Mouse (Mus musculus) gastrocnemius, adult 2 months (tissue): ENCODE data around the gene Fbxl13. TPM values are rescaled to one million over a fixed set of nuclear protein-coding genes. Genes with fewer than 3 reads are reported as not detected.

Experiments
- DNase-seq: peaks from one replicate; pipeline ENCODE4 v3.0.0; 2022
- H3K27ac ChIP-seq: fragments of 200-600 bp; 2 replicates; pipeline ENCODE4 v1.8.1; 2022; ENCODE audit warnings: mild to moderate bottlenecking
- H3K4me3 ChIP-seq: fragments of 200-600 bp; 2 replicates; pipeline ENCODE4 v1.8.1; 2022; ENCODE audit warnings: mild to moderate bottlenecking, moderate library complexity
- CTCF ChIP-seq: fragments of 200-600 bp; IDR thresholded peaks from 2 replicates; pipeline ENCODE4 v1.8.1; 2022; ENCODE audit warnings: antibody characterized with exemption, mild to moderate bottlenecking, moderate library complexity
- intact Hi-C: fragments of 180-260 bp; cut with DNase I; formaldehyde crosslinking; loops from one replicate; pipeline ENCODE4 v1.15.1; 2025
- long read RNA-seq, 2 experiments: library from polyadenylated mRNA; stranded (forward); transcript quantifications; one replicate each; pipeline ENCODE4 v2.0.0; 2021
- total RNA-seq, 2 experiments: library from RNA; stranded (reverse); gene quantifications; 2 replicates each; pipeline ENCODE4 v1.2.3; 2021

The Fbxl13 gene
- under 1 TPM in 1 of 2 experiments, not detected in 1; 0.13 TPM for total RNA-seq
- long read RNA-seq, experiment 1, partial matches to known transcripts: 0 of 1 reads
- long read RNA-seq, experiment 1, other reads (novel, unspliced or antisense): 1 of 1 reads
- long read RNA-seq, experiment 2, partial matches to known transcripts: 0 of 1 reads
- long read RNA-seq, experiment 2, other reads (novel, unspliced or antisense): 1 of 1 reads

DNA sequence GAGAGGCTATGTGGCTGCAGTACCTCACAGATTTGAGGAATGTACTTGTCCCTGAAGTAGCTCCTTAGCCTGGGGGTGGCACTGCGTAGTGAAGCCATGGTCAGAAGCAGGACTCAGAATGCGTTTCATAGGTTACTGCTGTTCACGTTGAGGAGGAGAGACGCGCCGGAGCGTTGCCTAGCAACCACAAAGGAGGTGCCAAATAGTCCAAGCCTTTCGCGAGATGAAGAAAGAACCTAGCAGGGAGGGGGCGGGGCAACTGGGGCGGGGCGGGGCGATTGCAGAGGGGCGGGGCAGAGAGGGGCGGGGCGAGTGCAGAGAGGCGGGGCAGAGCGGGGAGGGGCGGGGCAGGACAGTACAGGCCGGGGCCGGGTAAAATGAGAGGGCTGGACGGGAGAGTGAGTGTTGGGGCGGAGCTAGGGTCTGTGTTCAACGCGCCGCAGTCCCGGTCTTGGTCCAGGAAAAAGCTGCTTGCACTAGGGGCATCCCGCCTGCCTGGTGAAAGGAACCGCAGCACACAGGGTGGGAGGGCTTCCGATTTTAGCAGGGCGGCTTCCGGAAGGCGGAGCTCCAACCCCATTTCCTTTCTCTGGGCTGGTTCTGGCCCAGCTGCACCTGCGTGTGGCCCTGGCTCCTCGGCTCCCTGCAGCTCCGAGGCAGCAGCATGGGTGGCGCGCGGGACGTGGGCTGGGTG lies at the start of gene Fbxl13, which contains the start of gene Armc10:
Gene Fbxl13, minus strand, starts transcription at position 196 of the 694 bp plus-strand sequence.
Gene Armc10, plus strand, starts transcription at position 375 of the 694 bp plus-strand sequence.
- H3K27ac ChIP-seq: peak within 1 kb of the TSS; percentile 85
- peak; percentile 87 for DNase-seq
- no peak for TF ChIP-seq CTCF
- intact Hi-C loops: loop anchor here (5.0 kb wide), 1 partner anchor 57 kb away; the partner anchor contains the start of gene Napepld
- peak within 1 kb of the TSS; percentile 88 for H3K4me3 ChIP-seq

DNA sequence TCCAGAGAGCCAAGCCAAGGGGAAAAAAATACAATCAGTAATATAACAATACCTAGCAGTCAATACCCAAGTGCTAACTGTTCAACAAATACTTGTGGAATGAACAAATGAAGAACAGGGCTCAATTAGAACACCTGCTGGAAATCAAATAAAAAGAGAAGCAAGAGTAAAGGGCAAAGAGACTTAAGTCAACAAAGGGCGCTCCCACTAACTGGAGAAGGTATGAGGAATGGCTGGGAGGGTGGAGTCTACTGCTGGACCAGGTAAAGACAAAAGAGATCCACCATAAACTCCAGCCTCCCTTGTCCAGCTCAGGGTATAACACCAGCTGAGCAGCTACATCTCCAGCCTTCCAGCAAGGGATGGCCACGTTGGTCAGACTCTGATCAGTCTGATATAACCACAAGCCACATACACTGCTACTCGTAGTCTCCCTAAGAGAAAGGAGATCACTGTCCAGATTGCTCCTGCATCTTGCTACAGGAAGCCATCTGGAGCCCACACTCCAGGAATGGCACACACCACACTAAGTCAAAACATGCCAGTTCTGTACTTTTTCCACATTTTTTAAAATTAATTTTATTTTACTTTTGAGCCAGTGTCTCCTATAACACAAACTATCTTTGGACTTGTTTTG lies 49.5 kb upstream of the Fbxl13 start:
- no peak for TF ChIP-seq CTCF
- H3K4me3 ChIP-seq: no peak overlapping the region
- intact Hi-C loops: no loop called here
- H3K27ac ChIP-seq: no peak overlapping the region
- no peak for DNase-seq

DNA sequence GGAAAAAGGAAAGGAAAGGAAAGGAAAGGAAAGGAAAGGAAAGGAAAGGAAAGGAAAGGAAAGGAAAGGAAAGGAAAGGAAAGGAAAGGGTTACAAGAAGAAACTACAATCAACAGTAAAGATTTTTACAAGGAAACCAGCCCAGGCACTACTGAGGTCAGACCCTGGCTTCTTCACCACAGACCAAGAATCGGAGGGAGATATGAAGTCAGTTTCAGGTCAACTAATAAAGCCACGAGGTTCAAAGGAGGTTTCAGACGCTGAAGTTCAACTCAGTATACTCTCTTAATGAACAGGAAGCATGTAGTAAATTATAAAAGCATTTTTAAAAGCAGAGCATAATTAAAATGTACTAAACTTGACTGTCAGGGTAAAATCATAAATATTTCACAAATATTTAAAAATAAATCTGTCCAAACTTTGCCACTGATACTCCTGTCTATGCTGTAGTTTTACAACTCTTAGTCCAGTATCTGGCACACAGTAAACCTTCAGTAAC lies 48.0 kb upstream of the Fbxl13 start:
- TF ChIP-seq CTCF: no peak
- intact Hi-C loops: no loop called here

DNA sequence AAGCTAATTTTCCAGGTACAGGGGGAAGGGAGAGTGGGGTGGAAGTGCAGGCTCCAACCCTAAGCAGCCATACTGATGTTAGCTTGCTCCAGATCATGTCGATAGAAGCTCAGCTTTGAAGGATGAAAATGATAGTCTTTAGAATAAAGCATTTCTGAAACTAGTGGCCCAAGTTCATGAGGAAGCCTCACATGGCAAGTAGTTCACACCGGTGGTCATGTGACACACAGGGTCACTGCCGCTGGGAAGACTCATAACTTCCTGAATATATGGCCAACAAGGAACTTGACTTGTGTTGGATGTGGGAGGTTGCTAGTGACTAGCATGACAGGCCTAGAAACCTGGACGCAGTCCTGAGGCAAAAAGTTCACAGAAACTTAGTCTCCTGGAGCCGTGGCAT lies 46.8 kb upstream of the Fbxl13 start:
- DNase-seq: no peak
- TF ChIP-seq CTCF: no peak
- H3K27ac ChIP-seq: no peak overlapping the region
- no peak overlapping the region for H3K4me3 ChIP-seq
- intact Hi-C loops: no loop called here

More for the DNA sequence above, 48.0 kb upstream of the Fbxl13 start:
- no peak overlapping the region for H3K4me3 ChIP-seq
- no peak overlapping the region for H3K27ac ChIP-seq
- no peak for DNase-seq

DNA sequence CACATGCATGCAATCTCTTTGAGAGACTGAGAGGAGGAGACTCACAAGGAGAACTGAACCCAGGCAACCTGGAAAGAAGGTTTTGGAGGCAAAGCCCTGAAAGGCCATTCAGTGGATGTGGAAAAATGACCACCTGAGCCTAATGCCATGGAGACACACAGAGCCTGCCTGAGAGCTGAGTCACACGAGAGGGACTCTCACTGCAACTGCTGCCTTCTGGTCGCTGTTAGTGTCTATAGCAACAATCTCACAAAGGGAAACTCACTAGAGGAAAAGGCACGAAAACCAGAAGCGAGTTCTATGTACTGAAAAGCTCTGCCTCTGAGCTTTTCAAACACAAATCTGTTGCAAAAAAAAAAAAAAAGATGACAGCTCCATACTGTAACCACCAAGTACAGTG lies 41.6 kb upstream of the Fbxl13 start:
- no peak overlapping the region for H3K27ac ChIP-seq
- no peak overlapping the region for H3K4me3 ChIP-seq
- DNase-seq: no peak
- intact Hi-C loops: no loop called here
- TF ChIP-seq CTCF: no peak

DNA sequence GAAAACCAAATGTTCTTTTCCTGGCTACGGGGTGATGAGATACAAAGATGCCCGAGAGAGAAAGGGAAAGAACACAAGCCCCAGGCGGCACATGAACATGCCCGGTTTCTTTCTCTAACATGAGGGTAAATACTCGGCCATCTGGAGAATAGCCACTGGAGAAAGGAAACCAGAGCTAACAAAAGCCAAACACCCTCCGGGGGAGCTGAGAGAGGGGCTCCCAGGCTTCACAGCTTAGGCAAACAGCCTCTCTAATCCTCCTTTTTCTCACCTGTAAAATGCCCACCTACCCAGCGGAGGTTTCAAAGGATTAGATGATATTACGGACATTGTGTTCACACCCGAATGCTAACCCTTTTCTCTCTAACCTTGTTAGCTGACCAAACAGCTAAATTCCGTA lies 39.6 kb upstream of the Fbxl13 start:
- H3K27ac ChIP-seq: no peak overlapping the region
- DNase-seq: no peak
- TF ChIP-seq CTCF: no peak
- intact Hi-C loops: no loop called here
- H3K4me3 ChIP-seq: no peak overlapping the region

DNA sequence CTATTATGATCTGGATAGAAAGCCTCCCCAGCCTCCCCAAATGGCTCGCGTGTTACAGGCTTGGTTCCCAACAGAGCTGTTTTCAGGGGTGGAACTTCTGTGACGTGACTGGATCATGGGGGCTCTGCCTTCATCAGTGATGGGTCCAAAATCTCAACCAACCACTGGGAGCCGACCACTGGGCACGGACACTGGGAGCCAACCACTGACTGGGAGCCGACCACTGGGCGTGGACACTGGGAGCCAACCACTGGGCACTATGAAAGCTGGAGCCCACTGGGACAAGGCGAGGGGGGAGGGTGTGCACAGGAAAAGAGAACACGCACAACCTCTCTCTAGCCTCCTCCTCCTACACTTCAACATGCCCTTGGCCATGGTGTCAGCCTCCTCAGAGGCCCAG lies 38.4 kb upstream of the Fbxl13 start:
- no peak for TF ChIP-seq CTCF
- no peak overlapping the region for H3K27ac ChIP-seq
- H3K4me3 ChIP-seq: no peak overlapping the region
- no peak for DNase-seq
- intact Hi-C loops: no loop called here

DNA sequence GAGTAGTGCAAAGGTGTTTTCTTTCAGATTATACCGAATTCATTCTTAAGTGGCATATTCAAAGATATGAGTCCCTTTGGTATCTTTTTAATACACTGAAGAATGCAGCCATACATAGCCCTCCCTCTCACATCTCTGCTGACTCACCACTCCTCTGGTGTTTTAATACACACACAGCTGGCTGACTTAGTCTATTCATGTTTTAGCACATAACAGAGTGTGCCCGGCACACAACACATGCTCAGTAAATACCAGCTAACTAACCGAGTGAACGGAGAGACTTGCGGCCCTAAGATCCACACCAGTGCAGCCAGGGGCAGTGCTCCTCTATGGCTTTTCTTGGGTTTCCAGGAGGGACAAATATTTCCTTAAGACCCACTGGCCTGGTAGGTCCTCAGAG lies 35.5 kb upstream of the Fbxl13 start:
- no peak for TF ChIP-seq CTCF
- intact Hi-C loops: no loop called here
- Histone ChIP-seq H3K4me3 (no peak overlapping the region), H3K27ac (peak overlapping the region; percentile 16; the same call in 1 of the 2 replicates)
- DNase-seq: no peak

DNA sequence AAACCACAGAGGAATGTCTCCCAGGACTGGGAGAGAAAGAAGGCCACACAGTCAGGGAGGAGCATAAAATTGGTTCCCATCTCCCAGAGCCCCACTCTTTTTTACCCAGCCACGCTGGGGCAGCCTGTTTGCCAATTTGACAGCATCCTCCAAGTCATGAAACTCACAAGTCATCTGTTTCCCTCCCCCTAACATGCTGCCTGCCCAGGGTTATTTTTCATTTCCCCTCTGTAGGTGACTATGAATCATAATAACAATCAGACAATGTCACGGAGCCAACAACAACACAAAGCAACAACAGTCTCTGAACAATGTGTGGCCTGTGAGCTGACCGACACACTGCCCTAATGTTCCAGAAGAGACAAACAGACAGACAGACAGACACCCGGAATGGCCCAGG lies 34.6 kb upstream of the Fbxl13 start:
- intact Hi-C loops: no loop called here
- no peak for DNase-seq
- Histone ChIP-seq H3K27ac (no peak overlapping the region), H3K4me3 (no peak overlapping the region)
- TF ChIP-seq CTCF: no peak

DNA sequence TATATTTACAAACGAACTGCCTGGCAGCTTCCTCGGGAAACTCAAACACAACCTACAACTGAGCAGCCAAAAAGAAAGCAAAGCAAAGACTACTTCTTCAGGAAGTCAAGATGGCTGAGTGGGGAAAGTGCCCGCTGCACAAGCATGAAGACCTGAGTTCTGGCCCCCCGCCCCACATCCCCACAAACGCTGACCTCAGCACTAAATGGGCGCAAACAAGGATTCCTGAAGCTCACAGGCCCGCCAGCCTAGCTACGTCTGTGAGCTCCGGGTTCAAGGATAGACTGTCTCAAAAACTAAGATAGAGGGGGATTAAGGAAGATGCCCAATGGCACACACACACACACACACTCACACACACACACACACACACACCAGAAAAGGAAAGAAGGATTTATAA lies 32.9 kb upstream of the Fbxl13 start:
- TF ChIP-seq CTCF: no peak
- intact Hi-C loops: no loop called here
- no peak for DNase-seq

DNA sequence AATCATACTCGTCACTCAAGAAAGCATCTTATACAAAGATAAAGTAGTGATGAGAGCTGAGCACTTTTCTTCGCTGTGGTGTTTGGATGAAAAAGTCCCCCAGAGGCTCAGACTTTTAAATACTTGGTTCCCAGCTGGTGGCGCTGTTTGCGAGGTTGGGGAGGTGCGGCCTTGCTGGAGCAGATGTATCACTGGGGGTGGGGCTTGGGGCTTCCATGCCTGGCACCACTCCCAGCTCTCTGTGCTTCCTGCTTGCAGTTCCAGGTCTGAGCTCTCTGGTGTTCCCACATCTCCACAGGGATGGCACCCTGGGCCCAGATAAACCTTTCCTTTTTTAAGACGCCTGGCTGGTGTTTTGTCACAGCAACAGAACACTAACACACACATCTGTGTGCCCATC lies 32.5 kb upstream of the Fbxl13 start:
- TF ChIP-seq CTCF: no peak
- no peak for DNase-seq
- intact Hi-C loops: no loop called here
- H3K4me3 ChIP-seq: no peak overlapping the region
- H3K27ac ChIP-seq: no peak overlapping the region

More for the DNA sequence above, 32.9 kb upstream of the Fbxl13 start:
- no peak overlapping the region for H3K4me3 ChIP-seq
- no peak overlapping the region for H3K27ac ChIP-seq

DNA sequence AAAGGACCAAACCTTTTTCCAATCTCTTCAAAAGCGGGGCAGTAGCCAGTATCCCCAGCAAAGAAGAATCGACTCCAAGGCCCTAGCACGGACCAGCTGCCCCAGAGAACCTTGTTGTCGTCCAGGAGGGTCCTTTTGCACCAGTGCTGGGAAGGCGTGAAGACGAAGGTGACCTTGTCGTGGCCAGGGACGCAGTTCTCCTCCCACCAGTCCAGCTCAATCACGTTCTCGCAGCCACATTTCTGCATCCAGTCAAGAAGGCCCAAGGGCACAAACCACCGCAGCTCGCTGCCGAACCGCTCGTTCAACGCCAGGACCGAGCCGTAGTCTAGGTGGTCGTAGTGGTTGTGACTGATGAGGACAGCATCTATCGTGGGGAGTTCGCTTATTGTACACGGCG lies 30.1 kb upstream of the Fbxl13 start:
- TF ChIP-seq CTCF: no peak
- Histone ChIP-seq H3K27ac (no peak overlapping the region), H3K4me3 (no peak overlapping the region)
- DNase-seq: no peak
- intact Hi-C loops: no loop called here

DNA sequence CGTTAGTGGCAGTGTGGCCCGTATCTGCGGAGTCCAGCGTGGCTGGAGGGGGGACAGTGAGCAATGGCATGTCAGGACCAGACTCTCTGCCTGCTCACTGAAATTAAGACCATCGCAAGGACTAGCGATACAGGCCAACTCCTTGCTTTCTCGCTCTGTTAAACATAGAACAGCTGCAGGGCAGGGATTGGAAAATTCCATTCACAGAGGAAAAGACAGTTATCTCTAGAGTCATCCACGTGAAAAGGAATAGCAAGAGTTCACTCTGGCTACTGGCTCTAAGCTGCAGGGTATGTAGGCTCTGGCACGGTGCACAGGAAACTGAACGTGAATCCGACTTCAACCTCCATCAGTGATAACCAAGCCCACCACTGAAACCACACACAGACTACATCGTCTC lies 29.6 kb upstream of the Fbxl13 start:
- intact Hi-C loops: no loop called here
- H3K27ac ChIP-seq: no peak overlapping the region
- DNase-seq: no peak
- no peak for TF ChIP-seq CTCF
- no peak overlapping the region for H3K4me3 ChIP-seq

DNA sequence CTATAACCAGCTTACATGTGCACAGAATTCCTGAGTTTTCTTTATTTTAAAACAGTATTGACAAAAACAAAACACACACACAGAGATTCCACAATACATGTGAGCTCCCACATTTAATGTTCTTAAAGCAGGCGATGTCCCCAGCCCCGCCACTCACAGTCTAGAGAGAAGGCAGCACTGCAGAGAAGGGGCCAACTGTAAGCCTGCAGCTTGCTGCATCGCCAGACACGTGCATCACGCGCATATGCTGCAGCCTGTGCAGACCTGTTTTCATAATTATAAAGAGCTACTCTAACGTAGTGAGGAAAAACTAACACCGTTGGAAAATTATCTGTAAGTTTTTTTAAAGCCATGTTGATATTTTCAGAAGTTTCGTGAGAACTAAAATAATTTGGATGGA lies 28.3 kb upstream of the Fbxl13 start:
- DNase-seq: no peak
- no peak for TF ChIP-seq CTCF
- intact Hi-C loops: no loop called here
- Histone ChIP-seq H3K27ac (no peak overlapping the region), H3K4me3 (no peak overlapping the region)
